Mouse (Mus musculus): ENCODE measurements around the gene Csnk1g2. TPM values are rescaled to one million over a fixed set of nuclear protein-coding genes. Genes with fewer than 3 reads are reported as not detected.

Gene Csnk1g2
- polyA plus RNA-seq, 1 experiment, result 246 TPM

- TF ChIP-seq POLR2A (IDR thresholded peaks at IDR 0.05; ENCODE audit: borderline replicate concordance, extremely low read depth, low read depth, low read length), result no peak
- TF ChIP-seq CTCF (IDR thresholded peaks at IDR 0.05; ENCODE audit: insufficient read depth, low read length), result no peak
- H3K4me1 ChIP-seq (ENCODE audit: control insufficient read depth, insufficient read depth, low read length), result peaks cover 16% of the 10 kb centered on the region
- 83% methylated on average over 1 of the region's 1 CpGs for WGBS
These were observed 61.0 kb downstream of the Csnk1g2 start for GRCm38 (mm10) chr10:80683647-80684046.

GRCm38 (mm10) chr10:80684214-80684613 is 61.6 kb downstream of the Csnk1g2 start:
- WGBS, result 44% methylated on average over 6 of the region's 6 CpGs
- peaks cover 11% of the 10 kb centered on the region for H3K4me1 ChIP-seq (ENCODE audit: control insufficient read depth, insufficient read depth, low read length)
- H3K4me3 ChIP-seq (replicated peaks; ENCODE audit: extremely low read depth, low read depth, low read length), result no peak overlapping the region
- peak; percentile 73 for DNase-seq
- TF ChIP-seq POLR2A (IDR thresholded peaks at IDR 0.05; ENCODE audit: borderline replicate concordance, extremely low read depth, low read depth, low read length) (no peak), CTCF (IDR thresholded peaks at IDR 0.05; ENCODE audit: insufficient read depth, low read length) (peak; percentile 90)

More at GRCm38 (mm10) chr10:80683647-80684046, 61.0 kb downstream of the Csnk1g2 start:
- H3K4me3 ChIP-seq (replicated peaks; ENCODE audit: extremely low read depth, low read depth, low read length), result no peak overlapping the region
- no peak for DNase-seq

- no peak for DNase-seq
- Histone ChIP-seq H3K4me1 (ENCODE audit: control insufficient read depth, insufficient read depth, low read length) (peaks cover 3% of the 10 kb centered on the region; the same call in 1 of the 2 replicates), H3K4me3 (replicated peaks; ENCODE audit: extremely low read depth, low read depth, low read length) (no peak overlapping the region)
- TF ChIP-seq POLR2A (IDR thresholded peaks at IDR 0.05; ENCODE audit: borderline replicate concordance, extremely low read depth, low read depth, low read length), result no peak
- no peak for TF ChIP-seq CTCF (IDR thresholded peaks at IDR 0.05; ENCODE audit: insufficient read depth, low read length)
- 86% methylated on average over 4 of the region's 4 CpGs for WGBS
These were observed 62.3 kb downstream of the Csnk1g2 start for GRCm38 (mm10) chr10:80684984-80685383.

GRCm38 (mm10) chr10:80686617-80687016 is 64.0 kb downstream of the Csnk1g2 start:
- no peak for DNase-seq
- WGBS, result 82% methylated on average over 3 of the region's 3 CpGs
- Histone ChIP-seq H3K4me1 (ENCODE audit: control insufficient read depth, insufficient read depth, low read length) (no peaks in the 10 kb centered on the region), H3K4me3 (replicated peaks; ENCODE audit: extremely low read depth, low read depth, low read length) (no peak overlapping the region)
- TF ChIP-seq POLR2A (IDR thresholded peaks at IDR 0.05; ENCODE audit: borderline replicate concordance, extremely low read depth, low read depth, low read length), result no peak

GRCm38 (mm10) chr10:80687850-80688249 is 65.2 kb downstream of the Csnk1g2 start:
- no peak overlapping the region for H3K4me3 ChIP-seq (replicated peaks; ENCODE audit: extremely low read depth, low read depth, low read length)
- WGBS, result 19% methylated on average over 5 of the region's 5 CpGs
- H3K4me1 ChIP-seq (ENCODE audit: control insufficient read depth, insufficient read depth, low read length), result no peaks in the 10 kb centered on the region
- DNase-seq, result peak; percentile 72
- TF ChIP-seq CTCF (IDR thresholded peaks at IDR 0.05; ENCODE audit: insufficient read depth, low read length) (peak; percentile 81), POLR2A (IDR thresholded peaks at IDR 0.05; ENCODE audit: borderline replicate concordance, extremely low read depth, low read depth, low read length) (no peak)

Other genes with a start within 250 kb of the Csnk1g2 start
- 37.5 and 48.3 TPM in 2 replicates for gene Mex3d, start 235.2 kb upstream of the Csnk1g2 start, polyA plus RNA-seq (2012; rRNA removed)
- 131 and 143 TPM in 2 replicates for gene Mbd3, start 223.3 kb upstream of the Csnk1g2 start, polyA plus RNA-seq (2012; rRNA removed)
- gene Uqcr11, start 216.0 kb upstream of the Csnk1g2 start, polyA plus RNA-seq (2012; rRNA removed), result 1,202 and 1,263 TPM in 2 replicates
- 94.7 and 98.6 TPM in 2 replicates for gene Tcf3, start 189.2 kb upstream of the Csnk1g2 start, polyA plus RNA-seq (2012; rRNA removed)
- gene Onecut3, start 128.0 kb upstream of the Csnk1g2 start, polyA plus RNA-seq (2012; rRNA removed), result not detected in 2 replicates
- 0.08 and 0.11 TPM in 2 replicates for gene Atp8b3, start 83.7 kb upstream of the Csnk1g2 start, polyA plus RNA-seq (2012; rRNA removed)
- gene Rexo1, start 61.3 kb upstream of the Csnk1g2 start, polyA plus RNA-seq (2012; rRNA removed), result 61.8 and 62.7 TPM in 2 replicates
- 24.8 and 31.5 TPM in 2 replicates for gene Klf16, start 45.5 kb upstream of the Csnk1g2 start, polyA plus RNA-seq (2012; rRNA removed)
- gene Abhd17a, start 32.5 kb upstream of the Csnk1g2 start, polyA plus RNA-seq (2012; rRNA removed), result 191 and 262 TPM in 2 replicates
- 91.4 and 110 TPM in 2 replicates for gene Scamp4, start 20.0 kb upstream of the Csnk1g2 start, polyA plus RNA-seq (2012; rRNA removed)
- gene Adat3, start 20.0 kb upstream of the Csnk1g2 start, polyA plus RNA-seq (2012; rRNA removed), result 10.0 and 14.1 TPM in 2 replicates
- gene Gm49322, start 16.8 kb upstream of the Csnk1g2 start, polyA plus RNA-seq (2012; rRNA removed), result 1.6 and 2.2 TPM in 2 replicates
- 87.0 and 91.3 TPM in 2 replicates for gene Btbd2, start 34.2 kb downstream of the Csnk1g2 start, polyA plus RNA-seq (2012; rRNA removed)
- gene Mknk2, start 55.3 kb downstream of the Csnk1g2 start, polyA plus RNA-seq (2012; rRNA removed), result 267 and 338 TPM in 2 replicates
- gene Mob3a, start 79.1 kb downstream of the Csnk1g2 start, polyA plus RNA-seq (2012; rRNA removed), result 51.5 and 52.4 TPM in 2 replicates
- gene Izumo4, start 79.3 kb downstream of the Csnk1g2 start, polyA plus RNA-seq (2012; rRNA removed), result 61.9 and 70.8 TPM in 2 replicates
- 111 and 136 TPM in 2 replicates for gene Ap3d1, start 119.4 kb downstream of the Csnk1g2 start, polyA plus RNA-seq (2012; rRNA removed)
- 29.9 and 43.0 TPM in 2 replicates for gene Dot1l, start 132.4 kb downstream of the Csnk1g2 start, polyA plus RNA-seq (2012; rRNA removed)
- gene Sf3a2, start 175.4 kb downstream of the Csnk1g2 start, polyA plus RNA-seq (2012; rRNA removed), result 35.7 and 38.7 TPM in 2 replicates
- gene Plekhj1, start 175.8 kb downstream of the Csnk1g2 start, polyA plus RNA-seq (2012; rRNA removed), result 51.2 and 58.8 TPM in 2 replicates
- 0.62 and 1.3 TPM in 2 replicates for gene Amh, start 182.4 kb downstream of the Csnk1g2 start, polyA plus RNA-seq (2012; rRNA removed)
- gene Jsrp1, start 190.7 kb downstream of the Csnk1g2 start, polyA plus RNA-seq (2012; rRNA removed), result 7.7 TPM in 1 of 2 replicates, not detected in the other
- 804 and 834 TPM in 2 replicates for gene Oaz1, start 203.8 kb downstream of the Csnk1g2 start, polyA plus RNA-seq (2012; rRNA removed)
- gene Lingo3, start 221.2 kb downstream of the Csnk1g2 start, polyA plus RNA-seq (2012; rRNA removed), result 0.10 and 0.31 TPM in 2 replicates
- 78.5 and 79.1 TPM in 2 replicates for gene Lsm7, start 232.4 kb downstream of the Csnk1g2 start, polyA plus RNA-seq (2012; rRNA removed)
- 91.7 and 93.9 TPM in 2 replicates for gene Sppl2b, start 232.4 kb downstream of the Csnk1g2 start, polyA plus RNA-seq (2012; rRNA removed)
- gene Tmprss9, start 249.0 kb downstream of the Csnk1g2 start, polyA plus RNA-seq (2012; rRNA removed), result 0.06 and 0.07 TPM in 2 replicates

Data from lung, adult 2 months (tissue).